Mouse (Mus musculus): ENCODE data around the gene Samd4b. TPM values are rescaled to one million over a fixed set of nuclear protein-coding genes. Genes with fewer than 3 reads are reported as not detected.

The Samd4b gene
- polyA plus RNA-seq, 1 experiment from 2014 or later = 36.0 TPM

DNA sequence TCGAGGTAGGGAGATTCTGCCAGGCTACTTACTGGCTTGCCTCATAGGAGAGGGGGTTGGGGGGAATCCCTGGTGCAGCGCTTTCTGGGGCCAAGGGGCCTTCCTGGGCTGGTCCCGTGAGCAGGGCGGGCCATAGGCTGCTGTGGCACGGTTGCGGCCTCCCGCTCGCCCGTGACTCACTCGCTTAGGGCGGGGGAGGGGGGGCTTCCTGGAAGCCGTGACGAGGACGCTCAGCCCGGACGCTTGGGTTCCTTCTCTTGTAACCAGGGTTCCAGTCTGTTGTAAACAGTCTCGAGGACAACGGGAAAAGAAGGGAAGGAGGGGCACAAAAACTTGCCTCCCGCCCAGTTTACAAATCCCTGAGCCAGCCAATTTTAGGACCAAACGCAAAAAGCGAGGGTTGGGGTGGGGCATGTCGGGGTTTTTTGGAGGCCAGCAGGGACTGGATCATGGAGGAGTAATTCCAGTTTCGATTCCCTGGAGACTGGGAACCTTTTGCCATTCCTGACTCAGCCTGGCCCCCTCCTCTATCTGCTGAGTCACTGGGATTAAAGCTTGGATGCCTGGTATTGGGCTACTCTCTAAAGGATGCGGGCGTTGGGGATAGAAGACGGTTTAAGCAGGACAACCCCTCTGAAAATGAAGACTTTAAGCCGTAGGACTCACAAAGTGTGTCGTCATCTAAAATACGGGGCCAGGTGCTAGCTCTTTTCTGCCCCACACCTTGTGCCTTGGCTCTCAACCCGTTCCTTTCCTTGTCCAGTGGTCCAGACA, 216.7 kb downstream of the Samd4b start:
- H3K4me3 ChIP-seq = peak overlapping the region; percentile 54
- H3K27ac ChIP-seq (replicated peaks) = peak overlapping the region; percentile 95
- peaks cover 25% of the 10 kb centered on the region for H3K36me3 ChIP-seq (replicated peaks)
- H3K4me1 ChIP-seq = peaks cover 75% of the 10 kb centered on the region
- no peaks in the 10 kb centered on the region for H3K9me3 ChIP-seq
- 4% methylated on average over 30 of the region's 30 CpGs for WGBS
- H3K27me3 ChIP-seq (replicated peaks; ENCODE audit: low read depth, poor library complexity, severe bottlenecking) = peaks cover 10% of the 10 kb centered on the region
- peak; percentile 72 for DNase-seq (ENCODE audit: low spot score)

DNA sequence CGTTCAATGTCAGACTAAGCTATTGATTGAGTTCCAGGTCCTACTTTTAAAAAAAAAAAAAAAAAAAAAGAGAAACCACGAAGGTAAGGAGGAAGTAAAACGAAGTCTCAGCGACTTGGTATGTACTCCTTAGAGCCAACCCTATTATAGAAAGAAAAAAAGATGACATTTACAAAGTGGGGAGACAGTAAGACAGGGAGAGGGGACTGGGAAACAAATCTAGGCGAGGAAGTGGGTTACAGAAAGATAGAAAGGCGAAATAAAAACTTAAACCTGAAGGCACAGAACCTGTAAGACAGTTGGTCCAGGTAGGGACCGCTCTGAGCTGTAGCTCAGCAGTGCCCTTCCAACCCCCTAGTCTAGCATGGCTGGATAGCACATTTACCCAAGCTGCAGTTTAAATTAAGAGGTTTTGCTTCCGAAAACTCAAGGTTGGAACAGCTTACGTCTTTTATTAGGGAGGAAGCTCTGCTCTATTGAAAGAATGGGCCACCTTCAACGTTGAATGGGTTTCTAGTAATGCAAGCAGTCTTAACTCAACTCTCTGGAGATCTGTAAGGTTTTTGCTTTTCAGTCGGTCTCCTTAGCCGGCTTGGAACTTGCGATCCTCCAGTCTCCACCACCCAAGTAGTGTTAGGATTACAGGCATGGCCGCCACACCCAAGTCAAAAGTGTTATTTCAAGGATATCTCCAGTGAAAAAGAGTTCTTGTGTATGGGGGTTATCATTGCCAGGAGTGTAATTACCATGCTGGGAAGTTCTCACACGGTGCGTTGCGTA, 217.5 kb downstream of the Samd4b start, which contains the start of gene Zfp36:
TSS of gene Zfp36 (minus strand) at position 17 of the 780 bp plus-strand sequence.
- H3K4me3 ChIP-seq = peak within 1 kb of the TSS; percentile 72
- DNase-seq (ENCODE audit: low spot score) = no peak
- H3K36me3 ChIP-seq (replicated peaks) = peaks cover 17% of the 10 kb centered on the region
- WGBS = 48% methylated on average over 17 of the region's 17 CpGs
- peak within 1 kb of the TSS; percentile 95 for H3K27ac ChIP-seq (replicated peaks)
- H3K9me3 ChIP-seq = no peaks in the 10 kb centered on the region
- H3K4me1 ChIP-seq = peaks cover 80% of the 10 kb centered on the region
- peaks cover 10% of the 10 kb centered on the region for H3K27me3 ChIP-seq (replicated peaks; ENCODE audit: low read depth, poor library complexity, severe bottlenecking)

DNA sequence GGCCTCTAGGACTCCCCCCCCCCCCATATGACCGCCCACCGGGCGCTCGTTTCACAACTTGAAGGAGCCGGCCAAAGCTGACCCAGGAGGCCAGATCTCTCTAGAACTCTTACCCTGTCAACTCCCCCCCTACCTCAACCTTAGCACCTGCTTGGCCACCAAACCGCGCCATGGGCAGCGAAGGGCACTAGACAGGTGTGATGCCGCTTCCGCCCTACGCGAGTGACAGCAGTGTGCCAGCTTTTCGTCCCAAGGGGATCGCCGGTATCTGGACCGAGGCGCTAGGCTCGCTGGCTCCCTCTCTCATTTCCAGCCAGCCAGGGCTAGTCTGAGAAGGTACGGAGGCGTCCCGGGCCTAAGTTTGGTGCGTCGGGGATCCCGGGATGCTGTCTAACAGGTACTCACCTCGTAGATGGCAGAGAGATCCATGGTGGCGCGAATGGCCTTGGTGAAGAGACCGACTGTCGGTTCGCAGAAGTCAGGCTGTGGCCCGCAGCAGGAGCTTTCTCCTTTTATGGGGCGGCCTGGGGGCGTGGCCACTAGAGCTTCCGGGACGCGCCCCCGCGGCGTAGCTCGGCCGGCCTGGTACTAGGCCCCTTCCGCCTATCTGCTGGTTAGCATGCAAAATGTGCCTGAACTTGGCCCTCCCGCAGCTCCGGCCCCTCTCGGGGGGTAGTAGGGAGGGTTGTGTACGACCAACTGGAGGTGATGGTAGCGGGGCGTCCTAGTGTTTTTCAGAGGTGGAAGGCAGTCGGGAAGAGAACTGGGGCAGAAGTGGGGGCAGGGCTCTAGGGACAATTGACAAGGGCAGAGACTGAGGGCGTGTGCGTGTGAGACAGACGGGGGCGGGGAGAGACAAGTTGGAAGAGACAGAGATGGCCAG, 218.9 kb downstream of the Samd4b start:
- peaks cover 10% of the 10 kb centered on the region for H3K36me3 ChIP-seq (replicated peaks)
- under 1% methylated on average over 53 of the region's 53 CpGs for WGBS
- H3K9me3 ChIP-seq = no peaks in the 10 kb centered on the region
- peak; percentile 90 for DNase-seq (ENCODE audit: low spot score)
- peaks cover 10% of the 10 kb centered on the region for H3K27me3 ChIP-seq (replicated peaks; ENCODE audit: low read depth, poor library complexity, severe bottlenecking)
- H3K4me3 ChIP-seq = peak overlapping the region; percentile 72
- H3K4me1 ChIP-seq = peaks cover 92% of the 10 kb centered on the region
- H3K27ac ChIP-seq (replicated peaks) = peak overlapping the region; percentile 92

DNA sequence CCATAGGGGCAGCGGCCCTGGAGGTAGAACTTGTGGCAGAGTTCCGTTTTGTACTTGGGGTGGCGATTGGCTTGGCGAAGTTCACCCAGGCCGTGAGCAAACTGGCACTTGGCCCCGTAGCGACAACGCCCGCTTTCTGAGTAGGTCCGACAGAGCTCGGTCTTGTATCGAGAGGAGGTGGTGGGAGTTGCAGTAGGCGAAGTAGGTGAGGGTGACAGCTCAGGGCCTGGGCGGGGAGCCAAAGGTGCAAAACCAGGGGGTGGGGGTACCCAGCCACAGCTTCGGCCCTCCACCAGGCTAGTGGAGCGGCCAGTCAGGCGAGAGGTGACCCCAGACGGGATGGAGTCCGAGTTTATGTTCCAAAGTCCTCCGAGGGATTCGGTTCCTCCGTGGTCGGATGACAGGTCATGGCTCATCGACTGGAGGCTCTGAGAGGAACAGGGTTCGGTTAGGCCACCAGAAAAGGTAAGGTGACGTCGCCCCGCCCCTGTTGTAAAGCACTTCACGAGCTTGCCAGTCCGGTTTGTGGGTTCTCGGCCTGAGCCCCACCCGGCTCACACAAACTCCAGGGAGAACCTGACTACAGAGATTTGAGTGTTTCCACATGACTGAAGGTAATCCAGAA, 219.8 kb downstream of the Samd4b start:
- WGBS = 47% methylated on average over 32 of the region's 32 CpGs

DNA sequence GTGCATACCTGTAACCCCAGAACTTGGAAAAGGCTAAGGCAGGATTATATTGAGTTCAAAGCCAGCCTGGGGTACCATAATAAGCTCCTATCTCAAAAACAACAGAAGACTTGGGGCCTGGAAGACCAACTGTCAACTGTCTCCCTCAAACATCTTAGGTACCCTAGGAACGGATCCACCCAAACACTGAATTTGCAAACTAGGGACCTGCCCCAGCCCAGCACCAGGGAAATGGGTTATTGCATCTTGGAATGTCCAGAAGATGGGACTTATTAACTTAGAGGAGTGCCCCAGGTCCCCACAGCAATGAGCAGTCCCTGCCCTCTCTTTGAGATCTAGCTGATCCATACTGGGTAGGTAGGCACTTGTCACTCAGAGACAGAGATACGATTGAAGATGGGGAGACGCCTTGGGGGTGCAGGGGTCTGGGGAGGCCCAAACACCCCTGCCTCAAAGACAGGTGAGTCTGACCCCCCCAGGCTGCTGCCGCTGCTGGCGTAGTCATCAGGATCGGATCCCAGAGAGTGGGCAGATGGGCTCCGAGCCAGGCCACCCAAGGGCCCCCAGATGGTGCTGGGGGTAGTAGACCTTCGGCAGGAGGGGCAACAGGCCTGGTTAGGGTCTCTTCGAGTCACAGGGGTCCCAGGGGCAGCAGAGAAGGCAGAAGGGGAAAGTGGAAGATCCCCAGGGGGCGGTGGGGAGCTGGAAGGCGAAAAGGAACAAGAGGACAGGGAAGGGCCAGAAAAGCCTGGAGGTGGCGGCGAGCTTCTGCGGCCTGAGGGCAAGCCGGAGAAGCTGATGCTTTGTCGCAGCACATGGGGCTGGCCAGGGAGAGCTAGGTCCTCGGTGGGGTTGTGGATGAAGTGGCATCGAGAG, 220.5 kb downstream of the Samd4b start:
- H3K9me3 ChIP-seq = no peaks in the 10 kb centered on the region
- H3K4me3 ChIP-seq = peak overlapping the region; percentile 72
- 69% methylated on average over 18 of the region's 18 CpGs for WGBS
- H3K36me3 ChIP-seq (replicated peaks) = peaks cover 10% of the 10 kb centered on the region
- no peak for DNase-seq (ENCODE audit: low spot score)
- peaks cover 87% of the 10 kb centered on the region for H3K4me1 ChIP-seq
- H3K27me3 ChIP-seq (replicated peaks; ENCODE audit: low read depth, poor library complexity, severe bottlenecking) = peaks cover 10% of the 10 kb centered on the region
- H3K27ac ChIP-seq (replicated peaks) = peak overlapping the region; percentile 92; the same call in 1 of the 2 replicates

More for the DNA sequence above, 219.8 kb downstream of the Samd4b start:
- Histone ChIP-seq H3K4me3 (peak overlapping the region; percentile 72), H3K27me3 (replicated peaks; ENCODE audit: low read depth, poor library complexity, severe bottlenecking) (peaks cover 10% of the 10 kb centered on the region), H3K9me3 (no peaks in the 10 kb centered on the region), H3K4me1 (peaks cover 94% of the 10 kb centered on the region), H3K27ac (replicated peaks) (peak overlapping the region; percentile 92), H3K36me3 (replicated peaks) (peaks cover 10% of the 10 kb centered on the region)
- no peak for DNase-seq (ENCODE audit: low spot score)

DNA sequence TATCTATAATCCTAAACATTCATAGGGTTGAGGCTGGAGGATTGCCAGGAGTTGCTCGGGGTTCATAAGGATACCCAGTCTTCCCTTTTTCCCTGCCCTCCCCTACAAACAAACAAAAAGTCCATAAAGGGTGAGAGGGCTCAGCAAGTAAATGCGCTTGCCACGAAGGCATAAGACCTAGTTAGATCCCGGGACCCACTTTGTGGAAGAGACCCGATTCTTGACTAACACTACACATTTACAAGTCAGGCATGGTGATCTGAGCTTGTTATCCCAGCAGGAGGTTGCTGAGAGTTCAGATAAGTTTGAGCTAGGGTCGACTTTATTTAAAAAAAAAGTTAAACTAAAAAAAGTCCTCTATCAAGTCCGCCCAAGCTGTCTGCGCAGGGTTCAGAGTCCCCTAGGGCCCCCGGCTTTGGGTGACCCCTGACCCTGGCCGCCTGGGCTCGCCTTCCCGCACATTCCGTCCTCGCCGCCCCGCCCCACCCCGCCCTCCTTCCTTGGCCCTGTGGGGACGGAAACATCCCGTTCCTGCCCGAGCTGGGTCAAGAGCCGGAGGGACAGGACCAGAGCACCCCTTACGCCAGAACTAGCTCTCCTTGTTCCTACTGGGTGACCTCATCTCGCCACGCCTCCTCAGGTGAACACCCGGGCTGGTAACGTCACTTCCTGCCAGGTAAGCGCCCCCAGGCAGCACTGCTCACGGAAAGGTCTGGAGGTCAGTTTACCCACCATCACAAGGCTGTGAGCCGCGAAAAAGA, 221.8 kb downstream of the Samd4b start:
- WGBS = 1% methylated on average over 30 of the region's 30 CpGs
- peak overlapping the region; percentile 96 for H3K27ac ChIP-seq (replicated peaks)
- no peaks in the 10 kb centered on the region for H3K9me3 ChIP-seq

DNA sequence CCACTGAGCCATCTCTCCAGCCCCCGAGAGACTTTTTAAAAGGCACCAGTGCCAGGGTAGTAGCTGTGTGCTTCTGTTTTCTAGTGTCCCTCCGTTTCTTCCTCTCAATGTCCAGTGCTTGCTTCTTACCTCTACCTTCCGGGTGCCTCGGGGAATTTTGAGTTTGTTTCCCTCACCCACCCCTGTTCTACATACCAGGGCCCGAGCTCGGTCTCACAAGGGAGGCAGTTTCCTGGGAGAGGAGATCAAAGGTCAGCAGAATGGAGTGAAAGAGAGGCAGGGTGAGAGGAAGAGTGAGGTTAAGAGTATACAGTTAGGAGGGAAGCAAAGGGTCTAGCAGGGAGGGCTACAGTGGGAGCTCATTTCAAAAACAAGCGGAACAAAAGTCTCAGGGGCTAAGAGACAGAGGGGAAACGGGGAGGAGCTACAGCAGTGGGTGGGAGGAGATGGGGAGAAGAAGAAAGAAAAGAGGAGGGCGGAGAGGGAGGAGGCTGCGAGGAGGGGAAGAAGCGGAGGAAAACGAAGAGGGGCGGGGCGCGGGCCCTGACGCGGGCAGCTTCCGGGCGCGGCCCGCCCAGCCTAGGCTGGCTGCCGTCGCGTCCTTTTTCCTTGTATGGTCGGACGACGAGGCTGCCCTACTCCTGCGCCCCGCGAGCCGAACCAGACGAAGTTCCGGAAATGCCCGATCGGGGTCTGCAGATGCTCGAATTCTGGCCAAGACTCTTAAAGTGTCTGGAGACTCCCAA, 222.6 kb downstream of the Samd4b start:
- H3K4me3 ChIP-seq = peak overlapping the region; percentile 57
- peaks cover 10% of the 10 kb centered on the region for H3K27me3 ChIP-seq (replicated peaks; ENCODE audit: low read depth, poor library complexity, severe bottlenecking)
- no peaks in the 10 kb centered on the region for H3K9me3 ChIP-seq
- under 1% methylated on average over 36 of the region's 36 CpGs for WGBS
- DNase-seq (ENCODE audit: low spot score) = peak; percentile 96
- peak overlapping the region; percentile 96 for H3K27ac ChIP-seq (replicated peaks)
- H3K4me1 ChIP-seq = peaks cover 77% of the 10 kb centered on the region
- peaks cover 14% of the 10 kb centered on the region for H3K36me3 ChIP-seq (replicated peaks)

More for the DNA sequence above, 221.8 kb downstream of the Samd4b start:
- peak; percentile 82 for DNase-seq (ENCODE audit: low spot score)
- Histone ChIP-seq H3K27me3 (replicated peaks; ENCODE audit: low read depth, poor library complexity, severe bottlenecking) (peaks cover 10% of the 10 kb centered on the region), H3K4me3 (peak overlapping the region; percentile 57), H3K36me3 (replicated peaks) (peaks cover 10% of the 10 kb centered on the region), H3K4me1 (peaks cover 77% of the 10 kb centered on the region)

DNA sequence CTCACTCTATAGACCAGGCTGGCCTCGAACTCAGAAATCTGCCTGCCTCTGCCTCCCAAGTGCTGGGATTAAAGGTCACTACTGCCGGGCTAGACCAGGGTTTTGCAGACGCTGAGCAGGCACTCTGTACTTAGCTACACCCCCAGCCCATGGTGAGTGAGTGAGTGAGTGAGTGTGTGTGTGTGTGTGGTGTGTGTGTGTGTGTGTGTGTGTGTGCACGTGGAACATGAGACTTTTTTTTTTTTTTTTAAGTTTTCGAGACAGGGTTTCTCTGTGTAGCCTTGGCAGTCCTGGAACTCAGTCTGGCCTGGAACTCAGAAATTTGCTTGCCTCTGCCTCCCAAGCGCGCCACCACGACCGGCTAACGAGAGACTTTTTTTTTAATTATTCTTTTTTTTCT, 223.3 kb downstream of the Samd4b start:
- H3K36me3 ChIP-seq (replicated peaks) = peaks cover 21% of the 10 kb centered on the region
- DNase-seq (ENCODE audit: low spot score) = no peak
- H3K9me3 ChIP-seq = no peaks in the 10 kb centered on the region
- peaks cover 10% of the 10 kb centered on the region for H3K27me3 ChIP-seq (replicated peaks; ENCODE audit: low read depth, poor library complexity, severe bottlenecking)
- peak overlapping the region; percentile 96 for H3K27ac ChIP-seq (replicated peaks)
- WGBS = 76% methylated on average over 10 of the region's 10 CpGs
- peak overlapping the region; percentile 57; the same call in 1 of the 2 replicates for H3K4me3 ChIP-seq
- peaks cover 77% of the 10 kb centered on the region for H3K4me1 ChIP-seq

DNA sequence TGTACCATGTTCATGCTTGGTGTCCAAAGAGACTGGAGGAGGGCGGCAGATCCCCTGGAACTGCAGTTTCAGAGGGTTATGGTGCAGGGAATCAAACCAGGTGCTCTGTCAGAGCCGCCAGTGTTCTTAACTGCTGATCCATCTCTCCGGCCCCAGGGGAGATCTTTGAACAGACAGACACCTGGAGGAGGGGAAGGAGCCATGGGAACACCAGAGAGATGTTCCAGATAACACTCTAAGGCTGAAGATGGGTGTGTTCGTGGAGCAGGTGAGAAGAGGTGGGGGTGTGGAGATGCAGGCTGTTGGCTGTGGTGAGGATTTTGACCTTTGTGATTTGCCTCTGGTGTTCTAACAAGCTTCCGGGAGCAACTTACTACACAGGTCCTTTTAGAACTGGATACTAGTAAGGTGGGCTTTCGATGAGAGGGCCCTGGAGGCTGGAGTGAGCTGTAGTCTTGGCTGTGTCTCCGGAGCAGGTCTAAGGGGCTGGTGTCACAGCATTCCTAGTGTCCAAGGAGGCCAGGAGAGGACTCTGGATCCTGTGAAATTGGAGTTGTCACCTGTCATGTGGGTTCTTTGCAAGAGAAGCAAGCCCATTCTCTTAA, 224.0 kb downstream of the Samd4b start:
- Histone ChIP-seq H3K4me1 (peaks cover 77% of the 10 kb centered on the region), H3K9me3 (no peaks in the 10 kb centered on the region), H3K4me3 (no peak overlapping the region; the same call in 1 of the 2 replicates), H3K27me3 (replicated peaks; ENCODE audit: low read depth, poor library complexity, severe bottlenecking) (peaks cover 10% of the 10 kb centered on the region), H3K36me3 (replicated peaks) (peaks cover 28% of the 10 kb centered on the region), H3K27ac (replicated peaks) (peak overlapping the region; percentile 96; the same call in 1 of the 2 replicates)
- 78% methylated on average over 7 of the region's 7 CpGs for WGBS
- DNase-seq (ENCODE audit: low spot score) = no peak
